Mouse (Mus musculus) heart, embryonic 11.5 days (tissue): Measurements from ENCODE around the gene Clock. TPM values are rescaled to one million over a fixed set of nuclear protein-coding genes. Genes with fewer than 3 reads are reported as not detected.

ENCODE experiments used
- ATAC-seq: fragments of 200-750 bp; cut with Nextera tagmentation; replicated peaks from 2 replicates; pipeline ENCODE4 v1.8.0; 2017; ENCODE audit warnings: moderate library complexity; ENCODE audit not compliant: insufficient number of reproducible peaks, low FRiP score, low TSS enrichment
- H3K27ac ChIP-seq: fragments of 300-500 bp; sonication (generic); 2 replicates; pipeline ENCODE4 v1.5.1; 2014; ENCODE audit warnings: mild to moderate bottlenecking, low read depth, low read length
- H3K27me3 ChIP-seq: fragments of 300-500 bp; sonication (generic); 2 replicates; pipeline ENCODE4 v1.6.1; 2014; ENCODE audit warnings: mild to moderate bottlenecking, low read length, mixed read lengths; ENCODE audit not compliant: control insufficient read depth, insufficient read depth
- H3K36me3 ChIP-seq: fragments of 300-500 bp; sonication (generic); 2 replicates; pipeline ENCODE4 v1.6.1; 2014; ENCODE audit warnings: mild to moderate bottlenecking, low read length, moderate library complexity, mixed read lengths; ENCODE audit not compliant: control insufficient read depth, insufficient read depth
- H3K4me1 ChIP-seq: fragments of 300-500 bp; sonication (generic); 2 replicates; pipeline ENCODE4 v1.6.1; 2014; ENCODE audit warnings: low read length; ENCODE audit not compliant: control insufficient read depth, insufficient read depth
- H3K4me2 ChIP-seq: fragments of 300-500 bp; sonication (generic); 2 replicates; pipeline ENCODE4 v1.6.1; 2014; ENCODE audit warnings: mild to moderate bottlenecking, moderate library complexity
- H3K4me3 ChIP-seq: fragments of 300-500 bp; sonication (generic); 2 replicates; pipeline ENCODE4 v1.5.1; 2014; ENCODE audit warnings: low read depth, low read length
- H3K9ac ChIP-seq: fragments of 300-500 bp; sonication (generic); 2 replicates; pipeline ENCODE4 v1.6.1; 2014; ENCODE audit warnings: mild to moderate bottlenecking, low read depth, low read length, moderate library complexity
- H3K9me3 ChIP-seq: fragments of 300-500 bp; sonication (generic); replicated peaks from 2 replicates; pipeline ENCODE4 v1.6.1; 2016; ENCODE audit warnings: low read length; ENCODE audit not compliant: control insufficient read depth
- WGBS: fragments of 180-500 bp; shearing (Covaris S2); extraction: QIAGEN DNeasy Blood & Tissue Kit; methylation state at CpG from one replicate; pipeline ENCODE4 v1.1.7; 2014; ENCODE audit not compliant: insufficient replicate concordance; 5-methylcytosine and 5-hydroxymethylcytosine counted together
- polyA plus RNA-seq: library from polyadenylated mRNA; unstranded; fragments of >200 nt; fragmentation: Nextera tagmentation; extraction: Ambion mirVana; gene quantifications from 2 replicates; pipeline ENCODE4 v1.2.1, GENCODE M21; 2014

Gene Clock
- polyA plus RNA-seq, 1 experiment from 2014 or later = 12.1 TPM

- ATAC-seq = no peak
- Histone ChIP-seq H3K4me1 (peaks cover 3% of the 10 kb centered on the region; the same call in 1 of the 2 replicates), H3K9ac (no peak overlapping the region), H3K27me3 (no peaks in the 10 kb centered on the region), H3K36me3 (no peaks in the 10 kb centered on the region), H3K4me3 (no peak overlapping the region), H3K9me3 (no peaks in the 10 kb centered on the region), H3K27ac (no peak overlapping the region), H3K4me2 (no peak overlapping the region)
- WGBS = 75% methylated on average over 7 of the region's 7 CpGs
These were observed 139.8 kb downstream of the Clock start for GRCm38 (mm10) chr5:76164827-76165226.

GRCm38 (mm10) chr5:76163828-76164390, 140.7 kb downstream of the Clock start:
- ATAC-seq = no peak
- H3K4me3 ChIP-seq = no peak overlapping the region
- no peak overlapping the region for H3K9ac ChIP-seq
- H3K9me3 ChIP-seq = no peaks in the 10 kb centered on the region
- no peak overlapping the region for H3K27ac ChIP-seq
- no peak overlapping the region for H3K4me2 ChIP-seq
- no peaks in the 10 kb centered on the region for H3K36me3 ChIP-seq
- WGBS = 77% methylated on average over 4 of the region's 4 CpGs
- no peaks in the 10 kb centered on the region for H3K27me3 ChIP-seq
- peaks cover 3% of the 10 kb centered on the region; the same call in 1 of the 2 replicates for H3K4me1 ChIP-seq

DNA sequence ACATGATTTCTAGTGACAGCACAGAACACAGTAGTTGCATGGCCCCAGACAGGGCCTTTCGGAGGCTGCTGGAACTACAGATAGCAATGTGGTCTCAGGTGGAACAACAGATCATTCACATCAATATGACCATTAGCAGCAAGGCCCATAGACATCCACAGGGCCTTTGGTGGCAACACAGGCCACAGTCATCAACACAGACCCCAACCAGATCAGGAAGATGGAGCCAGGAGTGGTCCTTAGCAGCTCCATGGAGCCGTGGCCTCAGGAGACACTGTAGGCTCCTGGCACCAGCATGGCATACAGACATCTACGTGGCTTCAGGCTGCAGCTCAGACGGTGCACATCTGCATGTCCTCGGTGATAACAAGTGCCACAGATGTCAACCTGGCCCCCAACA, 141.7 kb downstream of the Clock start:
- no peak overlapping the region for H3K4me2 ChIP-seq
- no peaks in the 10 kb centered on the region for H3K27me3 ChIP-seq
- 74% methylated on average over 5 of the region's 5 CpGs for WGBS
- H3K9me3 ChIP-seq = no peaks in the 10 kb centered on the region
- H3K27ac ChIP-seq = no peak overlapping the region
- no peaks in the 10 kb centered on the region for H3K36me3 ChIP-seq
- peaks cover 3% of the 10 kb centered on the region; the same call in 1 of the 2 replicates for H3K4me1 ChIP-seq
- ATAC-seq = no peak
- H3K9ac ChIP-seq = no peak overlapping the region
- no peak overlapping the region for H3K4me3 ChIP-seq

GRCm38 (mm10) chr5:76161491-76161890, 143.1 kb downstream of the Clock start:
- Histone ChIP-seq H3K27me3 (no peaks in the 10 kb centered on the region), H3K9ac (no peak overlapping the region), H3K9me3 (no peaks in the 10 kb centered on the region), H3K4me2 (no peak overlapping the region), H3K4me1 (peaks cover 3% of the 10 kb centered on the region; the same call in 1 of the 2 replicates), H3K4me3 (no peak overlapping the region), H3K27ac (no peak overlapping the region), H3K36me3 (no peaks in the 10 kb centered on the region)
- 73% methylated on average over 6 of the region's 6 CpGs for WGBS
- no peak for ATAC-seq

DNA sequence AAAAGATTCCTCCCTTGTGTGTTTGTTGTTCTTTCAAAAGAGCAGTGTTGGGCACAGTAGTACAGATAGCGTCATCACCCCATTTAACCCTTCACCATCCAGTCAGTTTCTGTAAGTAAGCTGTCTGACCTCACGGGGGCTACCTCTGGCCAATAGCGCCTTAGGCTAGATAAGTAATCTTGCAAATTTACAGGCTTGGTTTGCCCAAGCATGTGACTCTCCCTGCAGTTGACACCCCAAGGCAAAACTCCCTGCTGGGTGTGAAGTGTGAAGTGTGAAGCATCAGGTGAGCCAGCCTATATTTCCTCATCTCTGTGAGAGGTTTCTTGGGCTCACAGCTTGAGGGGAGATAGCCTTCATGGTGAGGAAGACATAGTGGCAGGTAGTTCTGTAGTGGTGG, 144.5 kb downstream of the Clock start:
- Histone ChIP-seq H3K9ac (no peak overlapping the region), H3K27me3 (no peaks in the 10 kb centered on the region), H3K36me3 (no peaks in the 10 kb centered on the region), H3K4me1 (peaks cover 8% of the 10 kb centered on the region), H3K4me2 (no peak overlapping the region), H3K27ac (no peak overlapping the region), H3K4me3 (no peak overlapping the region), H3K9me3 (no peaks in the 10 kb centered on the region)
- 17% methylated on average over 3 of the region's 3 CpGs for WGBS
- ATAC-seq = no peak

Other genes with a start within 250 kb of the Clock start
- gene Srd5a3, start 164.5 kb downstream of the Clock start, polyA plus RNA-seq = 21.2 and 28.5 TPM in 2 replicates
- 87.6 and 88.4 TPM in 2 replicates for gene Tmem165, start 120.9 kb downstream of the Clock start, polyA plus RNA-seq
- not detected in 2 replicates for gene Pdcl2, start 26.4 kb upstream of the Clock start, polyA plus RNA-seq
- not detected in 2 replicates for gene Nmu, start 59.0 kb upstream of the Clock start, polyA plus RNA-seq
- gene Gm7271, start 179.2 kb upstream of the Clock start, polyA plus RNA-seq = not detected in 2 replicates
- gene Exoc1, start 224.5 kb upstream of the Clock start, polyA plus RNA-seq = 29.1 and 30.6 TPM in 2 replicates